Mouse (Mus musculus): ENCODE data around the gene Tef.

DNA sequence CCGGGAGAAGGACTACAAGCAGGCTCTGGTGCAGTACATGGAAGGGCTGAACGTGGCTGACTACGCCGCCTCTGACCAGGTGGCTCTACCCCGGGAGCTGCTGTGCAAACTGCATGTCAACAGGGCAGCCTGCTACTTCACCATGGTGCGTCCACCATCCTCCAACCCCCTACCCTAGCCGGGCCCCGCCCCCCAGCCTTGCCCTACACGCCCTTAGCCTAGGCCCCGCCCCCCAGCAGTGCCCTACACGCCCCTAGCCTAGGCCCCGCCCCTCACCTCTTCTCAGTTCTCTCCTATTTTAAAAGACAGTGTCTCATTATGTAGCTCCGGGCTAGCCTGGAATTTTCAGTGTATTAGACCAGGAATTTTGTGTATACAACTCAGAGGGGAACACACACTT lies 33.2 kb upstream of the Tef start:
- TF ChIP-seq CTCF (conservative IDR thresholded peaks at IDR 0.05; ENCODE audit: low read length) (no peak), NANOG (IDR thresholded peaks at IDR 0.05; ENCODE audit: borderline replicate concordance, low read length) (no peak), POU5F1 (IDR thresholded peaks at IDR 0.05; ENCODE audit: borderline replicate concordance, low read length) (no peak)
